8 mouse cellular contexts compared by ENCODE assay signal in genomic region chr9:98601837-98602359, GRCm38 (mm10). TPM values are rescaled to one million over a fixed set of nuclear protein-coding genes. Genes with fewer than 3 reads are reported as not detected.
DNase-seq lines count a peak whose midpoint lies in the region; ATAC-seq and TF ChIP-seq lines count a peak whose summit lies in the region.

No protein-coding gene starts in this region.

- no peaks in the 10 kb centered on the region for H3K9me3 ChIP-seq in liver, embryonic 14.5 days (ENCODE audit: control insufficient read depth, low read length)

- intact Hi-C loops in heart, adult 2 months (cut with DNase I): loop anchor here (1.0 kb wide), 1 partner anchor 39 kb away; the partner anchor contains the start of gene Copb2

- TF ChIP-seq EP300 in heart, adult 2 months (IDR thresholded peaks at IDR 0.05; ENCODE audit: insufficient read depth, low read depth, low read length): no peak
- TF ChIP-seq EP300 in liver, embryonic 14.5 days (IDR thresholded peaks at IDR 0.05; ENCODE audit: low read depth): no peak

- no peaks in the 10 kb centered on the region for H3K36me3 ChIP-seq in heart, adult 2 months (ENCODE audit: control insufficient read depth, insufficient read depth, low read length)
- H3K36me3 ChIP-seq in testis, adult 2 months (ENCODE audit: control insufficient read depth, insufficient read depth, low read length): no peaks in the 10 kb centered on the region
- H3K36me3 ChIP-seq in liver, embryonic 14.5 days (replicated peaks; ENCODE audit: control insufficient read depth, insufficient read depth, low read depth): peaks cover 6% of the 10 kb centered on the region

- no peaks in the 10 kb centered on the region; the same call in 1 of the 2 replicates for H3K79me2 ChIP-seq in heart, adult 2 months (replicated peaks; ENCODE audit: control insufficient read depth, insufficient read depth, low read length)

- no peak for TF ChIP-seq POLR2A in heart, adult 2 months (IDR thresholded peaks at IDR 0.05; ENCODE audit: insufficient read depth, low read depth, low read length)
- TF ChIP-seq POLR2A in testis, adult 2 months (IDR thresholded peaks at IDR 0.05; ENCODE audit: control insufficient read depth, low read depth, low read length): no peak

- no peaks in the 10 kb centered on the region for H3K27me3 ChIP-seq in heart, adult 2 months (ENCODE audit: control insufficient read depth, insufficient read depth, low read length)
- no peaks in the 10 kb centered on the region for H3K27me3 ChIP-seq in testis, adult 2 months (ENCODE audit: control insufficient read depth, insufficient read depth, low read length)
- no peaks in the 10 kb centered on the region for H3K27me3 ChIP-seq in liver, embryonic 14.5 days (ENCODE audit: control insufficient read depth, insufficient read depth, low read length)

- H3K4me3 ChIP-seq in heart, adult 2 months: peak overlapping the region; percentile 89
- H3K4me3 ChIP-seq in testis, adult 2 months (ENCODE audit: control insufficient read depth, low read depth, low read length): peak overlapping the region; percentile 91
- H3K4me3 ChIP-seq in liver, embryonic 14.5 days (ENCODE audit: insufficient read depth in 1 of 2, low read depth in 2 of 2, low read length in 2 of 2): peak overlapping the region; percentile 92 to 100

- TF ChIP-seq CTCF in heart, adult 2 months (IDR thresholded peaks at IDR 0.05): no peak
- no peak for TF ChIP-seq CTCF in testis, adult 2 months (IDR thresholded peaks at IDR 0.05; ENCODE audit: control insufficient read depth, insufficient read depth, insufficient replicate concordance, low read depth, low read length)
- TF ChIP-seq CTCF in liver, embryonic 14.5 days (IDR thresholded peaks at IDR 0.05; ENCODE audit: low read depth): no peak

- H3K9ac ChIP-seq in heart, adult 2 months (ENCODE audit: low read depth, low read length): peak overlapping the region; percentile 30; the same call in 1 of the 2 replicates
- H3K9ac ChIP-seq in liver, embryonic 14.5 days (replicated peaks): no peak overlapping the region

- peak overlapping the region; percentile 75 for H3K27ac ChIP-seq in heart, adult 2 months
- H3K27ac ChIP-seq in testis, adult 2 months (ENCODE audit: control insufficient read depth, insufficient read depth, low read depth, low read length): no peak overlapping the region
- H3K27ac ChIP-seq in liver, embryonic 14.5 days: no peak overlapping the region

- H3K4me1 ChIP-seq in heart, adult 2 months (ENCODE audit: control insufficient read depth, insufficient read depth, low read length): no peaks in the 10 kb centered on the region; the same call in 1 of the 2 replicates
- H3K4me1 ChIP-seq in testis, adult 2 months (ENCODE audit: control insufficient read depth, insufficient read depth, low read length): peaks cover 5% of the 10 kb centered on the region
- peaks cover 5 to 11% of the 10 kb centered on the region in 2 experiments; a peak in 3 of 4 replicates for H3K4me1 ChIP-seq in liver, embryonic 14.5 days (replicated peaks; ENCODE audit: control insufficient read depth in 2 of 2, insufficient read depth in 2 of 2, low read length in 1 of 2)

- no peak for ATAC-seq in liver, embryonic 14.5 days (ENCODE audit: insufficient read depth)
- ATAC-seq in inflammation-experienced regulatory T-cells, adult 6 months: no peak

- H3K4me2 ChIP-seq in liver, embryonic 14.5 days (ENCODE audit: low read depth): peak overlapping the region; percentile 90

- 49% methylated on average over 11 of the region's 11 CpGs for WGBS in heart, adult 2 months
- 39% methylated on average over 11 of the region's 11 CpGs for WGBS in liver, embryonic 14.5 days (ENCODE audit: insufficient replicate concordance)

- DNase-seq in heart, adult 2 months: no peak
- no peak for DNase-seq in heart, adult 8-10 months (ENCODE audit: low spot score)
- DNase-seq in testis, postnatal 14 days (ENCODE audit: low spot score): no peak
- no peak for DNase-seq in liver, embryonic 14.5 days (ENCODE audit: low read depth in 3 of 3, low spot score in 3 of 3)
- no peak for DNase-seq in embryo, embryonic 10.5 days (ENCODE audit: low spot score)
- DNase-seq in left cerebral cortex, adult 9 months (ENCODE audit: low spot score in 2 of 2): no peak

RNA-seq across cellular contexts. Expression of gene Mrps22, which starts 0.4 kb away (rescaled TPM):
- 10 to 100 TPM; 28.7 to 33.3 TPM for total RNA-seq in heart, adult 2 months (2021)
- 13.6 and 19.4 TPM in 2 replicates for polyA plus RNA-seq in heart, adult 2 months (2012; rRNA removed)
- 10 to 100 TPM; 27.9 to 32.3 (median 30.4) TPM for total RNA-seq in heart, adult 8-10 months (2022)
- polyA plus RNA-seq in testis, adult 2 months (2012; rRNA removed): 20.9 and 23.2 TPM in 2 replicates
- polyA plus RNA-seq in liver, embryonic 14.5 days (2012; rRNA removed): 24.3 and 27.9 TPM in 2 replicates
- 44.9 and 49.9 TPM in 2 replicates for polyA plus RNA-seq in liver, embryonic 14.5 days (2014; fragmentation: Nextera tagmentation; extraction: Ambion mirVana)
- 10 to 100 TPM; 14.1 to 22.2 (median 15.2) TPM for polyA plus RNA-seq in inflammation-experienced regulatory T-cells, adult 6 months (2017; shearing (Covaris generic))

RNA-seq across cellular contexts. Expression of gene Copb2, which starts 38.4 kb away (rescaled TPM):
- 100 to 1,000 TPM in 1 of 2 experiments, 10 to 100 TPM in 1; 93.0 to 103 TPM for total RNA-seq in heart, adult 2 months (2021)
- 35.2 and 68.4 TPM in 2 replicates for polyA plus RNA-seq in heart, adult 2 months (2012; rRNA removed)
- total RNA-seq in heart, adult 8-10 months (2022): 100 to 1,000 TPM in 3 of 4 experiments, 10 to 100 TPM in 1; 98.3 to 116 (median 105) TPM
- 22.2 and 23.3 TPM in 2 replicates for polyA plus RNA-seq in testis, adult 2 months (2012; rRNA removed)
- 24.3 and 40.7 TPM in 2 replicates for polyA plus RNA-seq in liver, embryonic 14.5 days (2012; rRNA removed)
- polyA plus RNA-seq in liver, embryonic 14.5 days (2014; fragmentation: Nextera tagmentation; extraction: Ambion mirVana): 76.6 and 78.2 TPM in 2 replicates
- 10 to 100 TPM; 92.7 to 93.1 (median 93.1) TPM for polyA plus RNA-seq in inflammation-experienced regulatory T-cells, adult 6 months (2017; shearing (Covaris generic))
